ENCODE assay signal across 25 mouse cellular contexts in genomic region chr17:45850976-45851375, GRCm38 (mm10).
A peak's percentile ranks its signal among the peaks of the same experiment; 100 is the strongest.
DNase-seq lines count a peak whose midpoint lies in the region; ATAC-seq lines count a peak whose summit lies in the region.
"Had no signal": no experiment of that assay in that cellular context is flagged by ENCODE, and none has a peak within 500 bp of the region (broad histone marks: within the 10 kb centered on the region; RNA-seq: fewer than 3 reads in every experiment).

No protein-coding gene starts in this region.

- H3K27ac ChIP-seq in forebrain, embryonic 10.5 days = peak overlapping the region; percentile 40; the same call in 1 of the 2 replicates
- no peak overlapping the region for H3K27ac ChIP-seq in forebrain, embryonic 16.5 days (ENCODE audit: low read length)
- 0 out of 2 replicates have a peak overlapping the region, but pooled peaks have one; percentile 28 for H3K27ac ChIP-seq in limb, embryonic 10.5 days
- H3K27ac ChIP-seq: forebrain, embryonic 12.5 days; forebrain, embryonic 15.5 days; gastrocnemius, adult 2 months; heart, embryonic 15.5 days; hindbrain, embryonic 10.5 days; hindbrain, embryonic 13.5 days; intestine, embryonic 15.5 days had no signal

- 87% methylated on average over 6 of the region's 6 CpGs for WGBS in forebrain, embryonic 10.5 days
- 89% methylated on average over 6 of the region's 6 CpGs for WGBS in forebrain, embryonic 16.5 days
- 90% methylated on average over 6 of the region's 6 CpGs for WGBS in limb, embryonic 10.5 days

- peaks cover 33% of the 10 kb centered on the region for H3K4me1 ChIP-seq in forebrain, embryonic 10.5 days
- H3K4me1 ChIP-seq in forebrain, embryonic 16.5 days (replicated peaks; ENCODE audit: control insufficient read depth, insufficient read depth, low read length) = no peaks in the 10 kb centered on the region
- peaks cover 43% of the 10 kb centered on the region for H3K4me1 ChIP-seq in limb, embryonic 10.5 days
- H3K4me1 ChIP-seq: forebrain, embryonic 15.5 days; intestine, embryonic 15.5 days had no signal

- ATAC-seq in forebrain, embryonic 16.5 days = no peak
- ATAC-seq: activated CD4-positive, CD25-positive, alpha-beta regulatory T cell, adult 4 months; forebrain, embryonic 15.5 days; hindbrain, embryonic 16.5 days had no signal

- no peak overlapping the region for H3K9ac ChIP-seq in forebrain, embryonic 16.5 days (replicated peaks; ENCODE audit: low read depth, low read length)
- H3K9ac ChIP-seq: forebrain, embryonic 12.5 days; forebrain, embryonic 15.5 days; heart, embryonic 12.5 days; heart, embryonic 15.5 days; hindbrain, embryonic 13.5 days; intestine, embryonic 15.5 days had no signal

- no peak for DNase-seq in forebrain, embryonic 10.5 days (ENCODE audit: extremely low spot score, low spot score)
- peak; percentile 35 for DNase-seq in MN1 (ENCODE audit: low spot score)
- DNase-seq in limb, embryonic 10.5 days (ENCODE audit: low spot score) = no peak
- no peak for DNase-seq in lung, postnatal 25 days (ENCODE audit: low spot score)
- DNase-seq in layer of hippocampus, postnatal 14 days (ENCODE audit: low spot score in 2 of 2) = no peak
- DNase-seq: adrenal gland, postnatal 25 days; B cell, adult 2 months; cerebellum, adult 18-20 months; cerebellum, adult 9-10 months; cerebellum, postnatal 14 days; gastrocnemius, adult 2 months; gastrocnemius, postnatal 14 days; heart, postnatal 36 days; kidney, adult 11 months had no signal

- peaks cover 54% of the 10 kb centered on the region for H3K27me3 ChIP-seq in forebrain, embryonic 10.5 days (ENCODE audit: poor library complexity, severe bottlenecking)
- H3K27me3 ChIP-seq in forebrain, embryonic 16.5 days (replicated peaks; ENCODE audit: control insufficient read depth, insufficient read depth, low read length) = no peaks in the 10 kb centered on the region
- peaks cover 5% of the 10 kb centered on the region; the same call in 1 of the 2 replicates for H3K27me3 ChIP-seq in limb, embryonic 10.5 days (ENCODE audit: low read depth, poor library complexity, severe bottlenecking)
- H3K27me3 ChIP-seq: forebrain, embryonic 12.5 days; forebrain, embryonic 15.5 days; intestine, embryonic 15.5 days had no signal

- no peak overlapping the region for H3K4me2 ChIP-seq in forebrain, embryonic 16.5 days (ENCODE audit: low read length)
- H3K4me2 ChIP-seq: forebrain, embryonic 12.5 days; forebrain, embryonic 15.5 days; heart, embryonic 12.5 days; heart, embryonic 15.5 days; hindbrain, embryonic 13.5 days; intestine, embryonic 15.5 days had no signal

- H3K9me3 ChIP-seq in forebrain, embryonic 10.5 days = peaks cover 6% of the 10 kb centered on the region
- H3K9me3 ChIP-seq in forebrain, embryonic 16.5 days (ENCODE audit: control insufficient read depth, low read length) = 0 out of 2 replicates have a peak, but pooled peaks cover 1% of the 10 kb centered on the region
- H3K9me3 ChIP-seq in limb, embryonic 10.5 days (replicated peaks) = 0 out of 2 replicates have a peak, but pooled peaks cover 2% of the 10 kb centered on the region
- H3K9me3 ChIP-seq: forebrain, embryonic 15.5 days; heart, embryonic 15.5 days; intestine, embryonic 15.5 days had no signal

- no peak overlapping the region for H3K4me3 ChIP-seq in forebrain, embryonic 10.5 days
- no peak overlapping the region for H3K4me3 ChIP-seq in forebrain, embryonic 16.5 days (replicated peaks; ENCODE audit: low read length)
- H3K4me3 ChIP-seq in limb, embryonic 10.5 days = no peak overlapping the region
- H3K4me3 ChIP-seq: forebrain, embryonic 12.5 days; forebrain, embryonic 15.5 days; gastrocnemius, adult 2 months; heart, embryonic 12.5 days; heart, embryonic 15.5 days; hindbrain, embryonic 10.5 days; hindbrain, embryonic 13.5 days; intestine, embryonic 15.5 days had no signal

- no peaks in the 10 kb centered on the region for H3K36me3 ChIP-seq in forebrain, embryonic 10.5 days (replicated peaks)
- H3K36me3 ChIP-seq in forebrain, embryonic 16.5 days (ENCODE audit: control insufficient read depth, insufficient read depth) = no peaks in the 10 kb centered on the region
- H3K36me3 ChIP-seq in limb, embryonic 10.5 days = no peaks in the 10 kb centered on the region
- H3K36me3 ChIP-seq: forebrain, embryonic 12.5 days; forebrain, embryonic 15.5 days; G1E; heart, embryonic 12.5 days; heart, embryonic 15.5 days; hindbrain, embryonic 10.5 days; hindbrain, embryonic 13.5 days; intestine, embryonic 15.5 days had no signal
